Mouse (Mus musculus): Measurements from ENCODE around the gene Exoc1. TPM values are rescaled to one million over a fixed set of nuclear protein-coding genes. Genes with fewer than 3 reads are reported as not detected.
A peak's percentile ranks its signal among the peaks of the same experiment; 100 is the strongest.

The Exoc1 gene
- total RNA-seq (2012; rRNA removed), result 40.8 and 45.2 TPM in 2 replicates
- 10 to 100 TPM in 1 of 2 experiments, not detected in 1; 34.2 TPM for polyA plus RNA-seq (2012; ENCODE audit: insufficient read depth in 1 of 2, insufficient read length in 2 of 2, low read depth in 1 of 2, low replicate concordance in 2 of 2, missing spikeins in 1 of 2)

DNA sequence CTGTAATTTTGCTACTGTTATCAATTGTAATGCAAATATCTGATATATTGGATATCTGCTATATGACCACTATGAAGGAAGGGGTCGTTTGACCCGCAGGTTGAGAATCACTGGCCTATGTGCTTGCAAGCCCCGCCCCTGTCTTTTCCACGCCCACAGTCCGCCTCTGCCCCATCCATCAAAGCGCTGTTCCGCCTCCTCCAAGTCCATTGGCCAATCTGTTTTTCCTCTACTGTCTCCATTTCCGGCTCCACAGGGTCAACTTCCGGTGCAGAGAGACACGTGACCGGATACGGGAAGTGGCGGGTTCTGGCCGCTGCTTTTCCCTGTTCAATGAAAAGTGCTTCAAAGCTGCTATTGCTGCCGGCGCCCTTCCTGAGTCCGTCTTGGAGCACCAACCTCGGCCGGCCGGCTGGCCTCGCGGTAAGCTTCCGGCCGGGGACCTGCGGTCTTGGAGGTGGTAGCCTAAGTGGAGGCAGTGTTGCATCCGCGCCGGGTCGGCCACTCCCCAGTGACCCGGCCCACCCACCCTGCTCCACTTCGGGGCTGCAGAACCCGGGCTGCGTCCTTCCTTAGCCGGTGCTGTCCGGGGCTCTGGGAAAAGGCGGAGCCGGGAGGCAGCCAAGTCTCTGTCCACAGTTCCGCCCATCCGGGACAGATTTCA is at the start of gene Exoc1:
Gene Exoc1, plus strand, starts transcription at position 272 of the 664 bp plus-strand sequence.
- Histone ChIP-seq H3K9ac (ENCODE audit: control insufficient read depth, low read depth, low read length, poor library complexity, severe bottlenecking) (peak within 1 kb of the TSS; percentile 78), H3K36me3 (ENCODE audit: control insufficient read depth in 1 of 2, insufficient read depth in 2 of 2, low read length in 2 of 2) (peaks cover 1 to 26% of the 10 kb centered on the region in 2 experiments; a peak in 3 of 4 replicates), H3K27me3 (ENCODE audit: control insufficient read depth in 1 of 2, insufficient read depth in 2 of 2, low read length in 2 of 2) (no peaks in the 10 kb centered on the region), H3K27ac (ENCODE audit: control insufficient read depth, low read depth, low read length) (peak within 1 kb of the TSS; percentile 52), H3K79me2 (ENCODE audit: control insufficient read depth, insufficient read depth, low read length, poor library complexity) (peaks cover 14% of the 10 kb centered on the region), H3K4me3 (ENCODE audit: control insufficient read depth in 1 of 2, insufficient read depth in 1 of 2, low read depth in 2 of 2, low read length in 2 of 2) (peak within 1 kb of the TSS; percentile 67 to 80), H3K4me1 (ENCODE audit: control insufficient read depth in 1 of 2, insufficient read depth in 2 of 2, low read length in 2 of 2) (peaks cover 8 to 10% of the 10 kb centered on the region in 2 experiments), H3K9me3 (replicated peaks; ENCODE audit: insufficient read depth, low read length) (no peaks in the 10 kb centered on the region)
- peak; percentile 99 for DNase-seq (ENCODE audit: low read depth, low spot score)
- TF ChIP-seq MYB (IDR thresholded peaks at IDR 0.05; ENCODE audit: low read depth, low read length) (no peak), KAT2A (conservative IDR thresholded peaks at IDR 0.05; ENCODE audit: low read depth, low read length) (peak; percentile 87), POLR2AphosphoS5 (IDR thresholded peaks at IDR 0.05; ENCODE audit: borderline replicate concordance, low read depth, low read length) (no peak), JUND (IDR thresholded peaks at IDR 0.05; ENCODE audit: low read depth, low read length) (no peak), CHD2 (IDR thresholded peaks at IDR 0.05; ENCODE audit: low read length) (peak; percentile 57), USF1 (IDR thresholded peaks at IDR 0.05; ENCODE audit: low read depth, low read length) (peak; percentile 100), ETS1 (IDR thresholded peaks at IDR 0.05; ENCODE audit: low read depth, low read length) (no peak; the same call in 1 of the 2 replicates), NELFE (IDR thresholded peaks at IDR 0.05; ENCODE audit: low read depth, low read length) (peak; percentile 70), NRF1 (IDR thresholded peaks at IDR 0.05; ENCODE audit: insufficient read depth, low read depth, low read length, poor library complexity, severe bottlenecking) (no peak), TCF12 (IDR thresholded peaks at IDR 0.05; ENCODE audit: low read depth, low read length) (peak; percentile 11; the same call in 1 of the 2 replicates), GATA1 (IDR thresholded peaks at IDR 0.05; ENCODE audit: low read depth, low read length) (no peak), ELF1 (IDR thresholded peaks at IDR 0.05; ENCODE audit: low read depth, low read length) (peak; percentile 100), GABPA (IDR thresholded peaks at IDR 0.05; ENCODE audit: low read depth, low read length) (no peak), RAD21 (IDR thresholded peaks at IDR 0.05; ENCODE audit: low read depth, low read length) (no peak), MEF2A (IDR thresholded peaks at IDR 0.05; ENCODE audit: extremely low read depth, insufficient replicate concordance, low read depth, low read length, poor library complexity, severe bottlenecking) (no peak), POLR2AphosphoS2 (IDR thresholded peaks at IDR 0.05; ENCODE audit: low read length) (peak; percentile 69), CTCF (IDR thresholded peaks at IDR 0.05 in 2 of 3, conservative IDR thresholded peaks at IDR 0.05 in 1 of 3; ENCODE audit: control insufficient read depth in 1 of 3, insufficient read depth in 1 of 3, low read depth in 2 of 3, low read length in 3 of 3, poor library complexity in 1 of 3, severe bottlenecking in 1 of 3) (no peak), ZC3H11A (IDR thresholded peaks at IDR 0.05; ENCODE audit: low read depth, low read length) (no peak), SMC3 (IDR thresholded peaks at IDR 0.05; ENCODE audit: low read depth, low read length) (no peak), USF2 (IDR thresholded peaks at IDR 0.05; ENCODE audit: borderline replicate concordance in 1 of 2, insufficient read depth in 1 of 2, low read depth in 1 of 2, low read length in 2 of 2) (peak; percentile 90 to 96), TBP (IDR thresholded peaks at IDR 0.05; ENCODE audit: low read depth, low read length) (peak; percentile 66; the same call in 1 of the 2 replicates), ZNF384 (IDR thresholded peaks at IDR 0.05; ENCODE audit: low read depth, low read length) (no peak), CHD1 (IDR thresholded peaks at IDR 0.05; ENCODE audit: low read depth, low read length) (no peak), RCOR1 (IDR thresholded peaks at IDR 0.05; ENCODE audit: low read depth, low read length) (no peak), BHLHE40 (IDR thresholded peaks at IDR 0.05; ENCODE audit: borderline replicate concordance, low read depth, low read length) (peak; percentile 76; the same call in 1 of the 2 replicates), MXI1 (IDR thresholded peaks at IDR 0.05; ENCODE audit: low read depth, low read length) (peak; percentile 92), POLR2A (IDR thresholded peaks at IDR 0.05; ENCODE audit: control insufficient read depth in 1 of 2, insufficient read depth in 1 of 2, low read depth in 1 of 2, low read length in 2 of 2, poor library complexity in 1 of 2) (peak; percentile 53 to 76; a peak in 3 of 4 replicates), TAL1 (IDR thresholded peaks at IDR 0.05; ENCODE audit: low read length) (no peak), MAX (IDR thresholded peaks at IDR 0.05; ENCODE audit: low read length) (peak; percentile 97), ZMIZ1 (IDR thresholded peaks at IDR 0.05; ENCODE audit: low read depth, low read length) (no peak), MAFK (IDR thresholded peaks at IDR 0.05; ENCODE audit: borderline replicate concordance, low read depth, low read length) (no peak), ZKSCAN1 (IDR thresholded peaks at IDR 0.05; ENCODE audit: low read depth, low read length) (no peak), HCFC1 (IDR thresholded peaks at IDR 0.05; ENCODE audit: low read depth, low read length) (peak; percentile 99), E2F4 (IDR thresholded peaks at IDR 0.05; ENCODE audit: borderline replicate concordance, low read depth, low read length) (no peak), UBTF (IDR thresholded peaks at IDR 0.05; ENCODE audit: borderline replicate concordance, insufficient read depth, low read depth, low read length) (no peak)
